Mouse (Mus musculus) left cerebral cortex, adult 8-10 months (tissue): ENCODE measurements around the gene Pip4k2a. TPM values are rescaled to one million over a fixed set of nuclear protein-coding genes. Genes with fewer than 3 reads are reported as not detected.

Source experiments
- DNase-seq, 2 experiments: peaks; one replicate each; pipeline ENCODE4 v3.0.0; 2022; ENCODE audit warnings: low spot score in 2 of 2
- total RNA-seq, 4 experiments: library from RNA; stranded (reverse); gene quantifications; 2 replicates each; pipeline ENCODE4 v1.2.4; 2022

Gene Pip4k2a
- total RNA-seq, 4 experiments from 2014 or later, result 61.9 to 66.5 (median 64.9) TPM

GRCm38 (mm10) chr2:18928196-18928595 is 69.7 kb downstream of the Pip4k2a start:
- no peak for DNase-seq

DNA sequence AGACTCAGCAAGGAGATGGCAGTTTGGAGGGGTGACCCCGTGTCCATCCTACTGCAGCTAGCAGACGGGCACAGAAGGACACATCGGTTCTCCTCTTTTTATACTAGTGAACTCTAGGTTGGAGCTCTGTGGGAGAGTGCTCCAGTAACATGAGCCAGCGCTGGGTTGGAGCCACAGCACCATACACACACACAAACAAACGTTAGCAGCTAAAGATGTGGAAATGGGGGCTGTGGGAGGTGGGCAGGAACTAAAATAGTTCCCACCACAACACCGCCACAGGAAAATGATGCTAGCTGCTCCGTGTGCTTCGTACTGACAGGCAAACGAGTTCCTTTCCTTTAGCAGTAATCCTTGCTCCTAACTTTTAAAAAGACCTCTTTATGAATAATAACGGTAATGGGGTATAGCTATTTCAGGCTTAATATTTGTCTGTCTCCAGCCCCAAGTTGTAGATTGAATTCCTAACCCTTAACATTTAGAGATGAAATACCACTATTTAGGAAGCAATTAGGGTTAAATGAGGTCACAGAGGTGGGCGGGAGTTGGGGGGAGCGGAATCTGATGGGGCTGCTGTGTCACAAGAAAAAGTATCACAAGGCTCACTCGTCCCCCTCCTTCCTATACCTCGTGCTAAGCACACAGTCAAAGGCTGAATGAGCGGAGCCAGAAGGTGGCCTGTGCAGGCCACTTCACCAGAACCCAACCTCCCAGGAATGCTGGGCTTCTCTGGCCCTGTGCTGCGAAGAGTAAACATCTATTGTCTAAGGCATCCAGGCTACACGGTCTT is 73.9 kb downstream of the Pip4k2a start:
- DNase-seq, result no peak

- no peak for DNase-seq
Measured at GRCm38 (mm10) chr2:18923098-18923649, 74.8 kb downstream of the Pip4k2a start.

DNA sequence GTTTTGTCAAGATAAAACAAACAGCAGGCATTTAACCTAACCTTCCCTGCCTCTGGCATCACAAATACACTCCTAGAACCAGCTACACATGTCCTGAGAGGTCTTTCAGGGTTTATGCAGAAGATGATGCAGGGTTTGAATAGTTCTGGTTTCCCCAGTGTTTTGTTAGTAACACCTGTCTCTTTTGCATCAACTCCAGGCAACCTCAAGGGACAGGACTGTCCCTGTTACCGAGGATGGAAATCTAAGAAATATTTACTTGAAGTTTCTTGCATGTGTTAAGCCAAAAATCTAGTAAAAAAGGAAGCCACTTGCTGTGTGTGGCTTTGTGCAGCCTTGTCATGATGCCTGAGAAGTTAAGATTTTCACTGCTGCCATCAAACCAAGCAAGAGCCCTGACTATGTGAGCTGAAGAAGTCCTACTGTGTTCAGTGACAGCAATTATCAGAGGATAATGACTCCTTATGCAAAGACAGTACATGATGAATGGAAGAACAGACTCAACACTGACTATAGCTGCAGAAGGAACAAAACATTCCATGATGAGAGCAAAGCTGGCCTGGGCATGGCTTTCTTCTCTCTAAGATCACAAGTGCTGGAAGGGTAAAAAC is 76.3 kb downstream of the Pip4k2a start:
- DNase-seq, result no peak

DNA sequence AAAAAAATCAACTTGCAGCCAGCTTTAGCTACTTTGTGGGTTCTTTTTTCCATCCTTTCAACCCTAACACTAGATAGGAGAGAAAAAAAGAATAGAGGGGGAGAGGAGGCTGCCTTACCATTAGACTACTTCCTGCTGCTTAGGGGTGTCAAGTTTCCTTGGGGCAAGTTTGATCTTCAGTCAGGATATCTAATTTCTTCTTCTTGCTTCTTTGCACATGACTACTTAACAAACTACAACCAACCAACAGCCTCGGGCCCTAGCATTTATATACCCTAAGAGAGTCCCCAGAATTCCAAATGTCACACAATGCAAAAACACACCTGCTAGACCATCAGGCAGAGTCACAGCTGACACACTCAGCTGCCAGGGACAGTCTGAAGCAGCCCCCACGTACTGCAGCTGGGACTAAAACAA is 77.5 kb downstream of the Pip4k2a start:
- DNase-seq, result no peak

GRCm38 (mm10) chr2:18919797-18920354 is 78.0 kb downstream of the Pip4k2a start:
- no peak for DNase-seq

DNA sequence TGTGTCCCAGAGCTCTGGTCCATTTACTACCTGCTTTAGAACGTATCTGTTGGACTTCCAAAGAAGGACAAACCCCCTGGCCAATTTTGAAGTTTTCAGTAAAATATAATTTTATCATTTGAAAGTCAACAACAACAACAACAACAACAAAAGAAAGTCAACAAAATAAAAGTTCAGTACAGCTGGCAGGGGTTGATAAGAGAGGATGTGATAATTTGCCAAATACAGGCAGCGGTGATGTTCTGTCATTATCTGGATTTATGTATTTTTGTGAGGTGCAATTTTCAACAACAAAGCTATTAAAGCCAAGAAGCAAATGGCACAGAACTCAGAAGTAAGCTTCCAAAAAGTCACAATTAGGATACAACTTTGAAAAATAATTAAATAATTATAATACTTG is 80.1 kb downstream of the Pip4k2a start:
- no peak for DNase-seq

DNA sequence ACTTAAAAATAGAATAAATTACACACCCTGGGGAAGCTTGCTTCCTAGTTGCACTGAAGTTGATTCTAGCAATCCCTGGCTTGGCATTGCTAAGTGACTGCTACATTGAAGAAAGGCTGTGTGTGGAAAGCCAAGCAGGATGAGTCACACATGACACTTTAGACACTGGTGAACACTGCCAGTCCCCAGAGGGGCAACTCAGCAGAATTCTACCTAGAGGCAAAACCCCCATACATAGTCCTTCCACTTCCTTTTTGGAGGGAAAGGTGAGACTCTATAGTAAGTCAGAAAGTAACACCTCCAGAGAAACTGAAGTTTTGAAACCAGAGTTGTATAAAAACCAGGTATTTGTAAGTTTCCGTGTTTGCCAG is 80.6 kb downstream of the Pip4k2a start:
- DNase-seq, result no peak

DNA sequence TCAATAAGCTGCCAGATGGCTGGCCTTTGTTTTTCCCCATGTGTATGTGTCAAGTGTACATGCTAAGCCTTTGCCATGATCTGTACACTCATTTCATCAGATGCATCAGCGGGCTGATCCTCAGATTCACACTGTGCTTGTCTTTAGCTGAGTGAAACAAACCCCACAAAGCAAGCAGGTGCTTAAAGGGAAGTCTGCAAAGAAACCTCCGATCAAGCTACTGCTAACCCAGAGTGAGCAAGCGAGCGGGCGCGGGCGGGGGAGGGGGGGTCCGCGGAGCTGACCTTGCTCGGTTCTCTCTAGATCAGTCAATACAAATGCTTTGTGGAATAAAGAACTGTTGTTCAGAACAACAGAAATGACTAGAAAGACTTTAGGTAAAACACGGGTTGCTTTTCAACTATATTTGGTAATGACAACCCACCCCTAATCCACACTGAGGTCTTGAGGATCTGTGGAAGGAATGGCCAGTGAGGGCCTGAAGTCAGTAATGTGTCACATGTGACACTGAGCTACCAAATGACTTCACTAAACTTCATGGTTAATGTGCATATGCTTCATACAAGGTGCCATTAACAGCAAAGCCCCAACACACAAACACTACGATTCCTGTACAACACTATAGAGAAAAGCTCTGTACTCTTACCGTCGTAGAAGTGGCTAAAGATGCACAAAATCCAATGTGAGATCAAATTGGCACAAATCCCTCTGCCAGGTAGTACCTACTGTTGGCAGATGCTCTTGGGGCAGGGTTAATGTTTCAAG is 81.1 kb downstream of the Pip4k2a start:
- DNase-seq, result no peak

DNA sequence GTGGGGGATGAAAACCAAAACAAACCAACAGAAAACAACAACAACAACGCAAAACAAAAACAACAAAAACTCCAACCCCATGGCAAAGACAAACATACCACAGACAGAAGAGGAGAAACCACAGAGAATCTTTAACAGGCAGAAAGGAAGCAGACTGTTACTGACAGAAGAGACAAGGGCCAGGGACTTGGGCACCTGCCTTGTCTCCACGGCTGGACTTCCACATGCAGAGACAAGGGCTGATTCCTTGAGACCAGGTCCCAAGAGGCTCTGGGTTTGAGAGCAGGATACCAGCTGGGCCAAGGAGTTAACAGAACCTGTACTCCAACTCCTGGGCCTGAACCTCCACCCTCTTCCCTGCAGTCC is 81.9 kb downstream of the Pip4k2a start:
- no peak for DNase-seq

DNA sequence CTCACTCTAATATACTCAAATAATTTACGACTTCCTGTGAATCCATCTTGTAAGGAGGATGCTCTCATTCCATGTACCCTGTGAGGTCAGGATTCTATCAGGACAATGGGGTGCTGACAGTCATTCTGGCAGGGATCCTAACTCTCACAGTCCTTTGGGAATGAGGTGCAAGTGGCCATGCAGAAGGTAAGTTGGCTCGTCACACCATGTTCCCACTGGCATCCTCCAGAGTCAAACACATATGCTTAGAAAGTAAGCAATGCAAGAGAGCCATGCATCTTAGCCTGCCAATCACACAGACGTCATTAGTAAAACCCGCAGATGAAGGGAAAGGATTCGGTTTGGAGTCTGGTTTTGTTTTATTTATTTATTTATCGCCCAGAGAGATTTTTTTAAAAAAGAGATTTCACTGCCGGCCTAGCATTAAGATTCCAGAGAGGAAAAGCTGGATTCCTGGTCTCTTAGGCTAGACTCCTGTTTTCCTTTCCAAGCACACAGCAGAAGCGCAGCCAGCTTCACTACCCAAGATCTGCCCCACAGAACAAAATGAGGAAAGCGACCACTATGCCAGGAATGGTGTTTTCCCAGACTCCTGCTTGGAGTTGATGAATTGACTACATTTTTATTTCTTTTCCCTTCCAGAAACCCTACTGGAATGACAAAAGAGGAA is 82.4 kb downstream of the Pip4k2a start:
- no peak for DNase-seq

- no peak for DNase-seq
Measured at GRCm38 (mm10) chr2:18914750-18915149, 83.2 kb downstream of the Pip4k2a start.

- DNase-seq, result no peak
Measured at GRCm38 (mm10) chr2:18913642-18914041, 84.3 kb downstream of the Pip4k2a start.

GRCm38 (mm10) chr2:18911251-18911934 is 86.5 kb downstream of the Pip4k2a start:
- DNase-seq, result peak in 1 of 2 experiments; percentile 41

- no peak for DNase-seq
Measured at GRCm38 (mm10) chr2:18910209-18910608, 87.7 kb downstream of the Pip4k2a start.

DNA sequence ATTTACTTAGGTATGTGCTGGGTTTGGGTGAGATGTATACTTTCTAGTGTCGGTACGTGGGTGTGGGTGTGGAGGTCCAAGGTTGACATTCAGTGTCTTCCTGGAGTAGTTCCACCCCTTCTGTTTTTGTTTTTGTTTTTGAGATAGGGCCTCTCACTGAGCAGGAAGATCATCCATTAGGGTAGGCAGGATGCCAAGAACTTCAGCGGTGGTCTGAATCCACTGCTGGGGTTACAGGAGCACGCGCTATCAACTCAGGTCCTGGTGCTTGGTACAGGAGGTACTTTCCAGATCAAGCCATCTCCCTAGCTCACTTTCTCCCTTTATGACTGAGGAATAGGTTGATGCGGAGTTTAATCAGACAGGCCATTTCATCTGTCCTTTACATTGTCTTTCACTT is 88.2 kb downstream of the Pip4k2a start:
- DNase-seq, result no peak

DNA sequence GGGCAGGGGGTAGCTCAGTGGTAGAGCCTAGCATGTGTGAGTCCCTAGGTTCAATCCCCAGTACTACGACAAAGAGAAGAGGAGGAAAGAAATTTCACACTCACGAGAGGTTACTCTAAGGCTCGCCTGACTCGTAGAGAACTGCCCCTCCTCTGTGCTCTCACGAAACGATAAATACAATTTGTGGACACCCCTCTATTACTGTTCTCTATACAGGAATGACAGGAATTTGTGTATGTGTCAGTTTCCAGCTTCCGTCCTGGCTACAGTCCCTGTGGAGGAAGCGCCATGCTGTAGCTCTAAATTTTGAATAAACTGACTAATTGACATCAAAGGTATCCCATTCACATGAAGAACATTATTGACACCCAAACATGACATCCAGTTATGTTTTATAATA is 90.7 kb downstream of the Pip4k2a start:
- no peak for DNase-seq

GRCm38 (mm10) chr2:18906421-18907084 is 91.4 kb downstream of the Pip4k2a start:
- DNase-seq, result peak in 1 of 2 experiments; percentile 36

DNA sequence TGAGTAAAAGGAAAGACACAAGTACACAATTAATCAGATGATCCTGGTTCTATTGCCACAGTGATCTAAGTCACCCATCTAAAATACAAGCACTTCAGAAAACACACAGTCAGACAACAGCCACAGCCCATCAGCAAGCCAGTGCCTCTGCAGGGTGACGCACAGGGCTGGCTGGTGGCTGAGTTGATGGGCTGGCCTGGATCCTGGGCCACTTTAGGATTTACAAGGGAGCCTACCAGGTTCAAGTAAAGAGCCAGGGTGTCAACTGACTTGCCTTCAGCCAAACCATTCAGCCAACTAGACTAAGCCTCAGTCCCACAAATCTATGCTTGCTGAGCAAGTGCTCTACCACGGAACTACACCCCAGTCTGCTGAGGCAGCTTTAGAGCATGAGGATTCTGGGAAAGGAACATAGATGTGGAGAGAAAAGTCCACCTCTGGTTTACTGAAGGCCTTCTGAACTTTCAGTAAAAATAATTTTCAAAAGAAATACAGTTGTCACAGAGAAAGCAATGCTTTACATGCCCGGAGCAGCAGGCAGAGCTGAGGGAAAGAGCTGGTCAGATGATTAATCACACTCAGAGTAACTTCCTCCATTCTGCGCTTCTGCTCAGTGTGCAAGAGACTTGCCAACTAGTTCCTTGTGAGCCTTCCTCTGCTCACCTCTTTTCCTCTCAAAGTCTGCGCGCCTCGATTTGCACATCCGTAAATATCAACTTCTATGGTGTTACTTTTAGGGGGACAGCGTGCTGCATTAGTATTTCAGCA is 94.4 kb downstream of the Pip4k2a start:
- no peak for DNase-seq
